Mouse (Mus musculus): ENCODE measurements at regions not wholly inside any gene's neighbourhood (a gene's known extent, or its start where the extent isn't known, plus 50 kb on each side); places are given as distances from the start of the nearest gene placed in this dataset.

DNA sequence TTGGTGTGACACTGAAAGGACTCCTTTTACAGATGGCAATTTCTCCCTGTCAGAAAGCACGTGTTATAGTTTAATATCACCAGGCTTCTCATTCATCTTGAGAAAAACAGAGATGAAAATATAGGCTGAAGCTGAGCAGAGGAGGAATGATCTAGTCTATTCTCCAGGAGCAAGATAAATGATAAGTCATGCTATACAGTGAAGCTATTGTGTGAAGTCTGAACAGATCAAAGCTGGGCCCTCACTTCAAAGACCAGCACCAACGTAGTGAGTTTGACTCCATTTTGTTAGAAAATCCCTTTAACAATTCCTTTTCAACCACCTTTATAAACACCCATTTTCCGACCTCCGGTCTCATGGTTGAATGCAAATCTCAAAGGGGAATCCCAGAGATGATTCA, 180.7 kb upstream of the AI593442 start:
- ATAC-seq, result no peak

DNA sequence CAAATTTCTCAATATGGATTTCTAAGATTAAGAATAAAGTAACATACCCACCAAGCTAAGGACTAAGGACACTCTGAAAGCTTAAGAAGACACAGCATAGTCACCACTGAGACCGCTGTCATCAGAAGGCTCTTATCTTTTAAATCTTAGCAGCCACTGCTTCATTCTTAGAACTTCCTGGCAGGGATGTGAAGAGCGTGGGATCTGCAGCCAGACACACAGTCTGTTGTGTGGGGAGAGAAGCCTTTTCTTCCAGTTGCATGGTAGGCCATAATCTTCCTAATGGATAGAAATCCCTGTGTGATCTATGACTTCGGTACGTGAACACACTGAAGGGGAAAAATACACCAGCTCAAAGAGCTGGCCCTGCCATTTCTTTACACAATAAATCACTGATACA, 178.8 kb upstream of the AI593442 start:
- ATAC-seq (no peak), DNase-seq (no peak)
- Histone ChIP-seq H3K9ac (replicated peaks) (no peak overlapping the region), H3K27me3 (ENCODE audit: insufficient read depth, low read length) (no peaks in the 10 kb centered on the region), H3K4me3 (ENCODE audit: low read depth, low read length) (no peak overlapping the region), H3K36me3 (replicated peaks; ENCODE audit: insufficient read depth, low read length) (no peaks in the 10 kb centered on the region), H3K4me1 (ENCODE audit: insufficient read depth) (no peaks in the 10 kb centered on the region), H3K4me2 (ENCODE audit: low read depth, low read length) (no peak overlapping the region), H3K27ac (ENCODE audit: low read depth) (no peak overlapping the region), H3K9me3 (ENCODE audit: low read length) (no peaks in the 10 kb centered on the region)
- WGBS (ENCODE audit: insufficient replicate concordance), result 65% methylated on average over 4 of the region's 4 CpGs
- TF ChIP-seq CTCF (IDR thresholded peaks at IDR 0.05; ENCODE audit: low read depth) (no peak), EP300 (IDR thresholded peaks at IDR 0.05; ENCODE audit: low read depth) (no peak)

More for the DNA sequence above, 180.7 kb upstream of the AI593442 start:
- DNase-seq, result no peak
- H3K27me3 ChIP-seq (ENCODE audit: insufficient read depth, low read length), result no peaks in the 10 kb centered on the region
- no peak overlapping the region for H3K4me2 ChIP-seq (ENCODE audit: low read depth, low read length)
- no peaks in the 10 kb centered on the region for H3K36me3 ChIP-seq (replicated peaks; ENCODE audit: insufficient read depth, low read length)
- no peaks in the 10 kb centered on the region for H3K4me1 ChIP-seq (ENCODE audit: insufficient read depth)
- H3K9ac ChIP-seq (replicated peaks), result no peak overlapping the region
- H3K9me3 ChIP-seq (ENCODE audit: low read length), result no peaks in the 10 kb centered on the region
- no peak overlapping the region for H3K4me3 ChIP-seq (ENCODE audit: low read depth, low read length)
- 69% methylated on average over 4 of the region's 4 CpGs for WGBS (ENCODE audit: insufficient replicate concordance)
- H3K27ac ChIP-seq (ENCODE audit: low read depth), result no peak overlapping the region
- TF ChIP-seq CTCF (IDR thresholded peaks at IDR 0.05; ENCODE audit: low read depth), result no peak
- no peak for TF ChIP-seq EP300 (IDR thresholded peaks at IDR 0.05; ENCODE audit: low read depth)

DNA sequence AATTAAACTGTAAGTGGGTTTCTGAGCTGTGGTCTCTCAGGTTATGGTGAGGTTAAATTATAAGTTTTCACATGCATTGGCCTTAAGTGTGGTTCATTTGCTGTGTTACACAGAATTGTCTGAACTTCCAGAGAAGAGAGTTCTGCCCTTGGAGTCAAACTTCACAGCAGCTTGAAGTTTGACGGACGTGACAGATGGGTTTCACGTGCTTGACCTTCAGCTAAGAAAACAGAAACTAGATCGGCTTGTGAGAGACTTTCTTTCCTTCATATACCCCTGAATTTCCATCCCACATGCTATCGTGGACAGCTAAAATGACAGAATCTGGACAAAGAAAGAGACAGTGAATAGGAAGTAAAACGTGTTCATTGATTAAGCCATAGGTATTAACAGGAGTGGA, 173.8 kb upstream of the AI593442 start:
- WGBS (ENCODE audit: insufficient replicate concordance), result 52% methylated on average over 6 of the region's 6 CpGs
- no peaks in the 10 kb centered on the region for H3K4me1 ChIP-seq (ENCODE audit: insufficient read depth)
- no peak for TF ChIP-seq EP300 (IDR thresholded peaks at IDR 0.05; ENCODE audit: low read depth)
- TF ChIP-seq CTCF (IDR thresholded peaks at IDR 0.05; ENCODE audit: low read depth), result no peak
- DNase-seq (no peak), ATAC-seq (no peak)
- H3K9me3 ChIP-seq (ENCODE audit: low read length), result no peaks in the 10 kb centered on the region
- no peak overlapping the region for H3K9ac ChIP-seq (replicated peaks)
- H3K27me3 ChIP-seq (ENCODE audit: insufficient read depth, low read length), result no peaks in the 10 kb centered on the region
- no peaks in the 10 kb centered on the region for H3K36me3 ChIP-seq (replicated peaks; ENCODE audit: insufficient read depth, low read length)
- no peak overlapping the region for H3K4me2 ChIP-seq (ENCODE audit: low read depth, low read length)
- H3K4me3 ChIP-seq (ENCODE audit: low read depth, low read length), result no peak overlapping the region
- no peak overlapping the region for H3K27ac ChIP-seq (ENCODE audit: low read depth)

DNA sequence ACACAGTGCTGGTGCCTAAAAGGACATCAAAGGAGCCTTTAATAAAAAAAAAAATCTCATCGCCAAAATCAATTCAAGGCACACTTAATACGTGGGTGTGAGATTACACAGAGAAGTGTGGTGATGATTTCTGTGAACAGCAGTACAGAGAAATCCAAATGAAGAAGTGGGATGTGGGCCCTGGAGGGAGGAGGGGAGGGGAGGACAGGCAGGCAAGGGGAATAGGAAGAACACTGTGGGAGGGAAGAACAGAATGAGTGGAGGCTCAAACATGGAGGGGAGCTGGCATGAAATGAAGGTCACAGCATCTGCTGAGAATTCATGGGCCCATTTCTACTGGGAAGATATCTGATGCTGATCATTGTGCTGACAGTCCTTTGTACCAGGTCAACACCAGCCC, 171.0 kb upstream of the AI593442 start:
- TF ChIP-seq EP300 (IDR thresholded peaks at IDR 0.05; ENCODE audit: low read depth) (no peak), CTCF (IDR thresholded peaks at IDR 0.05; ENCODE audit: low read depth) (no peak)
- no peak overlapping the region for H3K4me2 ChIP-seq (ENCODE audit: low read depth, low read length)
- no peak overlapping the region for H3K27ac ChIP-seq (ENCODE audit: low read depth)
- no peaks in the 10 kb centered on the region for H3K27me3 ChIP-seq (ENCODE audit: insufficient read depth, low read length)
- no peak overlapping the region for H3K4me3 ChIP-seq (ENCODE audit: low read depth, low read length)
- no peaks in the 10 kb centered on the region for H3K4me1 ChIP-seq (ENCODE audit: insufficient read depth)
- H3K9me3 ChIP-seq (ENCODE audit: low read length), result no peaks in the 10 kb centered on the region
- no peak overlapping the region for H3K9ac ChIP-seq (replicated peaks)
- WGBS (ENCODE audit: insufficient replicate concordance), result 76% methylated on average over 2 of the region's 2 CpGs
- DNase-seq, result no peak
- no peaks in the 10 kb centered on the region for H3K36me3 ChIP-seq (replicated peaks; ENCODE audit: insufficient read depth, low read length)
- ATAC-seq, result no peak

DNA sequence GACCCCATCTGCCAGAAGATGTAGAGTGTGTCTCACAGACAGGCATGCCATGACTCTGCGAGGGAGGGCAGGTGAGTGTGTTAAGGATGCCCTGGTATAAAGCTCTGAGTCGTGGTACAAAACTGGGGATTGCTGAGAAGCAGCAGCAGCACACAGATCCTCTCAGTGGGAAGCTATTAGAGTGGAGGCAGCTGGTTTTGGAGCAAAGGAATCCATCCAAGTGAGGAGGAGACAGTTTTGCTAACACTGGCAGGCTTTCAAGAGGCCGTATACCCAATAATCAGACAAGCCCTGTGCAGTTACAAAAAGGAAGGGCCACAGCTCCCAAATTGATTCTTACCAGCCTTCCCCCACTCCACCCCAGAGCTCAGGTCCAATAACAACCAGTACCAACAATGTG, 170.4 kb upstream of the AI593442 start:
- no peak for TF ChIP-seq EP300 (IDR thresholded peaks at IDR 0.05; ENCODE audit: low read depth)
- TF ChIP-seq CTCF (IDR thresholded peaks at IDR 0.05; ENCODE audit: low read depth), result no peak
- no peak overlapping the region for H3K4me3 ChIP-seq (ENCODE audit: low read depth, low read length)
- no peaks in the 10 kb centered on the region for H3K9me3 ChIP-seq (ENCODE audit: low read length)
- H3K27ac ChIP-seq (ENCODE audit: low read depth), result no peak overlapping the region
- ATAC-seq, result no peak
- WGBS (ENCODE audit: insufficient replicate concordance), result 62% methylated on average over 3 of the region's 3 CpGs
- H3K27me3 ChIP-seq (ENCODE audit: insufficient read depth, low read length), result no peaks in the 10 kb centered on the region
- no peaks in the 10 kb centered on the region for H3K36me3 ChIP-seq (replicated peaks; ENCODE audit: insufficient read depth, low read length)
- H3K4me1 ChIP-seq (ENCODE audit: insufficient read depth), result no peaks in the 10 kb centered on the region
- H3K9ac ChIP-seq (replicated peaks), result no peak overlapping the region
- no peak for DNase-seq
- no peak overlapping the region for H3K4me2 ChIP-seq (ENCODE audit: low read depth, low read length)

DNA sequence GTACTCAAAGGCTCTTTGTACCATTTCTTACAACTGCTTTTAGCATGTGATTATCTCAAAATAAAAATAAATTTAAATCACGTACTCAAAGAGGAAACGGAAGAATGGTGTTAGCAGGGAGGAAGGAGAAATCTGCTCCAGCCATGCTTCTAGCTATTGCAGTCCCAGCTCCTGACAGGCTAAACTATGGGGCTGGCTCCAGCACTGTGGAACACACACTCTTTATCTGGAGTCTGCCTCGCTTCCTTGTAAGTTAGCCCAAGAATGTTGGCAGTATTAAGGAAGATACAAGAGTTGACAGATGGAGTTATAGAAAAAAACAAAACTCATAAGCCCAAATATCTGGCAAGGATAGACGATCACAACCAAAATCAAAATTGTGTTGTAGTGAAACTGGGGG, 161.5 kb upstream of the AI593442 start:
- Histone ChIP-seq H3K9ac (replicated peaks) (no peak overlapping the region), H3K4me1 (ENCODE audit: insufficient read depth) (no peaks in the 10 kb centered on the region), H3K9me3 (ENCODE audit: low read length) (no peaks in the 10 kb centered on the region), H3K27me3 (ENCODE audit: insufficient read depth, low read length) (no peaks in the 10 kb centered on the region), H3K27ac (ENCODE audit: low read depth) (no peak overlapping the region), H3K4me3 (ENCODE audit: low read depth, low read length) (no peak overlapping the region), H3K36me3 (replicated peaks; ENCODE audit: insufficient read depth, low read length) (no peaks in the 10 kb centered on the region), H3K4me2 (ENCODE audit: low read depth, low read length) (no peak overlapping the region)
- ATAC-seq (no peak), DNase-seq (no peak)
- WGBS (ENCODE audit: insufficient replicate concordance), result 67% methylated on average over 4 of the region's 4 CpGs
- no peak for TF ChIP-seq EP300 (IDR thresholded peaks at IDR 0.05; ENCODE audit: low read depth)
- TF ChIP-seq CTCF (IDR thresholded peaks at IDR 0.05; ENCODE audit: low read depth), result no peak

DNA sequence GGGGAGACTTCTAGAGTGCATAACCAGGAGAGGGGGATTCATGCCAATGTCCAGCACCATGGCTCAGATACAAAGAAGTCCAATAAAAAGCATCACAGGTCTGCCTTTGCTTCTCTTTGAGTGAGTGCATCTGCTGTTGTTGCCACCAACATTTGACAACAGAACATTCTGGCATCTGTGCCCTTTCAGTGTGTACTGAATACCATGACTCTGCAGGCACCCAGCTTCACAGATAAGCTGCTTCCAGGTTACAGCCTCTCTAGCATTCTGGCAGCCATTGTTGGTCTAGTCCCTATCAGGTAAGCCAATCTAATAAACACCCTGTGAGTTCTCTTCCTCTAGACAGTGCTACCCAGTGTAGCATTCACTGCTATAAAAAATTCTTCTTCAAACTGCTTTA, 160.4 kb upstream of the AI593442 start:
- Histone ChIP-seq H3K27ac (ENCODE audit: low read depth) (no peak overlapping the region), H3K9ac (replicated peaks) (no peak overlapping the region), H3K27me3 (ENCODE audit: insufficient read depth, low read length) (no peaks in the 10 kb centered on the region), H3K9me3 (ENCODE audit: low read length) (no peaks in the 10 kb centered on the region), H3K4me1 (ENCODE audit: insufficient read depth) (no peaks in the 10 kb centered on the region), H3K36me3 (replicated peaks; ENCODE audit: insufficient read depth, low read length) (no peaks in the 10 kb centered on the region), H3K4me2 (ENCODE audit: low read depth, low read length) (no peak overlapping the region), H3K4me3 (ENCODE audit: low read depth, low read length) (no peak overlapping the region)
- TF ChIP-seq EP300 (IDR thresholded peaks at IDR 0.05; ENCODE audit: low read depth) (no peak), CTCF (IDR thresholded peaks at IDR 0.05; ENCODE audit: low read depth) (no peak)
- DNase-seq (no peak), ATAC-seq (no peak)
